Mouse (Mus musculus) gastrocnemius, postnatal 25 days (tissue): Measurements from ENCODE around the gene Myh7. TPM values are rescaled to one million over a fixed set of nuclear protein-coding genes. Genes with fewer than 3 reads are reported as not detected.

Experiments used
- DNase-seq: peaks from one replicate; pipeline ENCODE4 v3.0.0; 2022
- total RNA-seq, 2 experiments: library from RNA; stranded (reverse); gene quantifications; 1 replicate in 1 of 2; 2 replicates in 1 of 2; pipeline ENCODE4 v1.2.3; 2021

Myh7 gene
- total RNA-seq, 2 experiments from 2014 or later, result 192 to 1,011 TPM

DNA sequence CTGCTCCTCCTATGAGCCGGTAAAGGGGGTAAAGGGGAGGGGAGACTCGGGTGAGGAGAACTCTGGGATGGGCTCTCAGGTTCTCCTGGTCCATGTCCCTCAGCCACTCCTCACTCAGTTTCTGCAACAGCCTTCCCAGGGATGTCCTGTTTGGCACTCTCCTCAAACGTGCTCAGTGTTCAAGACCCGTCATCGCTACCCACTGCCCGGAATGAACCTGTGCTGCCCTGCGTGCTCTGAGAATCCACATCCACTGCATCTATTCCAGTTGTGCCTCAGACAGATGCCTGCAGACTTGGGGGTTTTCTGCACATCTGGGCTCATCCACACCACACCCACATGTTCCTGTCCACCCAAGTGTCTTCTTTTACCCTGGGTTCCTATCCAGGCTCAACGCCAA lies 51.9 kb downstream of the Myh7 start:
- DNase-seq, result no peak

DNA sequence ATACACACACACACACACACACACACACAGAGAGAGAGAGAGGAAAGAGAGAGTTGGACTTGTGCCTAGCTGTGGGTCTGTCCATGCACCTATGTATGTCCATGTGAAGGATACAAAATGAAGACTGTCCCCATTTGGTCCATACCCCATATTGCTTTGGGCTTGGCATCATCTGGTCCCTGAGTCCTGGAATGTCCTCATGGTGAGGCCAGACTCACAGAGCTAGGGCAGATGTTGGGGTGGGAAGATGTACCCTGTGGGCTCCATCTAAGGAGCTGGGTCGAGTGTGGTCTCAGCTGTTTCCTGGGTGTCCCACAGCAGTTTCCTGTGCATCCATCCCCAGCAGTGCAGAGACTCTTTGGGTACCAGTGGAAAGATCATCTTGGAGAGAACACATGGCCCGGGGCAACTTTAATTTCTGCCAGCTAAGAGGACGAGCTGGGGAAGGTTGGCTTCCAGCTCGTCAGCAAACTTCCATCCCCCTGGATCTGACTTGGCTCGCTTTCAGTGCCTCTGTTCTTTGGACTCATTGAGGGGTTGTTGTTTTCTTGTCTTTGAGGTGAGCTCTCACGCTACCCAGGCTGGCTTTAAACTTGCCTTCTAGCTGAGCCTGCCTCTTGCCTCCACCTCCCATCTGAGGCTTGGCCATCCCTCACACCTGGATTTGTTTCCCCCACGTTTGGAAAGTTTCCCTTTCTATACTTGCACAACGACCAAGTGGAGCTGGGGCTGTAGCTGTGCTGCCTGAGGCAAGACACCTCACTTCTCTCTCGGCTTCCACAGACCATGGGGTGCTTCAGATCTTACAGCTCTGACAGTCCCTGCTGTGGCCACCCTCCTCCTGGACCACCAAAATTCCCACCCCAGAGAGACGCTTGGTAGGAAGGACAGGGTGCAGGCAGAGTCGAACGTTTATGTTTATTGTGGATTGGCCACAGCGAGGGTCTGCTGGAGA lies 53.1 kb downstream of the Myh7 start:
- DNase-seq, result no peak

- DNase-seq, result no peak
Observed at GRCm38 (mm10) chr14:54940176-54940530, 54.3 kb downstream of the Myh7 start.

- peak; percentile 50 for DNase-seq
Observed at GRCm38 (mm10) chr14:54939434-54940175, 54.8 kb downstream of the Myh7 start.

DNA sequence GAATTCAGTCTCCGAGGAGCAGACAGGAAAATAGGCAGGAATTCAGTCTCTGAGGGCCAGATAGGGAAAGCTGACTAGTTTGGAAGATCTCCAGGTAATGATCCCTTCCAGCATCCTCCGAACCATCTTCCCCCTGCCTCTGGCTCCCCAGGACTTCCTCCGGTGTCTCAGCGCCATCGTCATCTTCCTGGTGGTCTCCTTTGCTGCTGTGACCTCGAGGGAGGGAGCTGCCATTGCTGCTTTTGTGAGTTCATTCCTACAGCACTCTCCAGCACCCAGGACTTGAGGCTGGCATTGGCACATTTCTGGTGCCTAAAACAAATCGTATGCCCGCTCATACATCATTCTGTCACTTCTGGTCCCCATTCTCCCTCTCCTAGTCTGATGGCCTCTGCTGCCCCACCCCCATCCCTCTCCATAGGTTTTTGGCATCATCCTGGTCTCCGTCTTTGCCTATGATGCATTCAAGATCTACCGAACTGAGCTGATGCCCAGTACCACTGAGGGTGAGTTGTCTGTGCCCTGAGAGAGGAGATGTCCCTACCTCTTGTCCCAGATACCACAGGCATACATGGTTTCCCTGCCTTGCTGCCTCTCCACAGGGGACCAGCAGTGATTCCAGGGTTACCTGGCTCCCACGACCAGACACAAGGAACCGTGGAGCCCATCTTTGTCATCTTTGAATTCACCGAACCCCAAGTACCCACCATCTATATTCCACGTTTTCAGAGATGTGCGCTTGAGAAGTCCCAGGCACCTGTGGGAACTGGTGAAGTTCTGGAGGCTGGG lies 55.8 kb downstream of the Myh7 start:
- no peak for DNase-seq

- DNase-seq, result no peak
Observed at GRCm38 (mm10) chr14:54937361-54938182, 56.9 kb downstream of the Myh7 start.

DNA sequence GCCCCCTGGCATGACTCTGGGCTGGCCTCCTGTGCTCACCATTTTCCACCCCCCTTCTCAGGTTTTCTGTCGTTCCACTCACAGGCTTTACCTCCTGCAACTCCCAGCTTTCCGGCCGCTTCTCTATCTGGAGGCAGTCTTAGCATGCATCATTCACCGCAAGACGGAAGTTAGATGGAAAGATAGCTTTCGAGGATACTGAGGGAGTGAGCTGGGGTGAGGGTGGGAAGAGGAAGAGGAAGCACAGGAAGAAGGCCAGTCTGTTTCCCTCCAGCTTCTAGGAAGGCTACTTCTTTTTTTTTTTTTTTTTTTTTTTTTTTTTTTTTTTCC lies 57.6 kb downstream of the Myh7 start:
- DNase-seq, result no peak

- DNase-seq, result no peak
Observed at GRCm38 (mm10) chr14:54935904-54936830, 58.3 kb downstream of the Myh7 start, which contains the start of gene Cmtm5. Gene Cmtm5 (plus strand): TSS chr14:54936261.

DNA sequence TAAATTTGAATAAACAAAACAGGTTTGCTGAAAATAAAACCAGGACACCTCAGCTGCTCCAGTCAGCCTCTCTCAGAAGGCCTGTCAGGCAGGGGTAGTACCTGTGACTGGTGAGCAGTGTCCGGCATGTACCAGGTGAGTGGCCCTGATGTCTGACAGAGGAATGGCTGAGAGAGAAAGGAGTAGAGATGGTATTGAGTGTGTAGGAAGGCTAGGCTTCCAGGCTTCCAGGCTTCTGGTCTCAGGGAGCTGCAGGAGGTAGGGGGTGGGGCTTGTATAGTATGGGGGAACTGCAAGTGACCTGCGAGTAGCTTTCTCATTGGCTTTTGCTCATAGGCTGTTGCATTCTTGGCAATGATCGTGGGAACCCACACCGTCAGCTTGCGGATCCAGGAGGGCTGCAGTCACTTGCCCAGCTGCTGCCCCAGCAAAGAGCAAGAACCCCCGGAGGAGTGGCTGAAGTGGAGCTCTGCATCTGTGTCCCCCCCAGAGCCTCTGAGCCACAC lies 61.7 kb downstream of the Myh7 start, which contains the start of gene Il25:
Gene Il25 (plus strand): TSS at position 51 of the 506 bp plus-strand sequence.
- DNase-seq, result no peak

DNA sequence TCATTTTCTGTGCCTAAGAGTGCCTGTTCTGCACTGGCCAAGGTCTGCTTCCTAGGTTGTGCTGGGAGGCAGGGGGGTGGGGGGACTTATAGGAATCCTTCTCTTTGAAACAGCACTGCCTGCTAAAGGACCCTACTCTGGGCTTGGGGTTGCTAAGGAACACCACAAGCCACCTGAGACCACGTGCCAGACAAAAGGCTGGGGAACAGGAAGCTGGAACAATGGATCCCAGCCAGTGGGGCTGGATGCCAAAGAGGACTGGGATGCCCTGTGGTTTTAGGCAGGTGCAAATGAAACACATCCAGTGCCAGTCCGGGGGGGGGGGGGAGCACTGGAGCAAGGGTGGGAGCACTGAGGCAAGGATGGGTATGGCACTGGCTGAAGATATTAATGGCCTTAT lies 64.0 kb downstream of the Myh7 start:
- DNase-seq, result no peak

GRCm38 (mm10) chr14:54929801-54930200 lies 64.6 kb downstream of the Myh7 start:
- no peak for DNase-seq

DNA sequence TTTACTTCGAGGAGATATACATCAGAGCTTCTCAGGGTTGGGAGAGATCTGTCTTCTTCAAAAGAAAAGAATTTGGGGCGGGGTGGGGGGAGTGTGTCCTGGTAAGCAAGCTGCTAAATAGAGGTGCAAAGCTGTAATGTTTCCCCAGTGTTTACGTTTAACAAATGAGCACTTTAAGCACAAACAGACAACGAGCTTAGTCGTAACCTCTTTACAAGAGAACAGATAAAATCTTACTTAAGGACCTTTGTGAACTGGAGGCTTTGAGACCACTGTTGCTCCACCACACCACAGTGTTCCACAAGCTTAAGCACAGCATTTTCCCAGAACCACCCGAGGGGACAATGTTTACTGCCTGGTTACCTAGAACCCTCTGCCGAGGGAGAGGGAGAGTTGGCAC lies 67.1 kb downstream of the Myh7 start:
- no peak for DNase-seq

DNA sequence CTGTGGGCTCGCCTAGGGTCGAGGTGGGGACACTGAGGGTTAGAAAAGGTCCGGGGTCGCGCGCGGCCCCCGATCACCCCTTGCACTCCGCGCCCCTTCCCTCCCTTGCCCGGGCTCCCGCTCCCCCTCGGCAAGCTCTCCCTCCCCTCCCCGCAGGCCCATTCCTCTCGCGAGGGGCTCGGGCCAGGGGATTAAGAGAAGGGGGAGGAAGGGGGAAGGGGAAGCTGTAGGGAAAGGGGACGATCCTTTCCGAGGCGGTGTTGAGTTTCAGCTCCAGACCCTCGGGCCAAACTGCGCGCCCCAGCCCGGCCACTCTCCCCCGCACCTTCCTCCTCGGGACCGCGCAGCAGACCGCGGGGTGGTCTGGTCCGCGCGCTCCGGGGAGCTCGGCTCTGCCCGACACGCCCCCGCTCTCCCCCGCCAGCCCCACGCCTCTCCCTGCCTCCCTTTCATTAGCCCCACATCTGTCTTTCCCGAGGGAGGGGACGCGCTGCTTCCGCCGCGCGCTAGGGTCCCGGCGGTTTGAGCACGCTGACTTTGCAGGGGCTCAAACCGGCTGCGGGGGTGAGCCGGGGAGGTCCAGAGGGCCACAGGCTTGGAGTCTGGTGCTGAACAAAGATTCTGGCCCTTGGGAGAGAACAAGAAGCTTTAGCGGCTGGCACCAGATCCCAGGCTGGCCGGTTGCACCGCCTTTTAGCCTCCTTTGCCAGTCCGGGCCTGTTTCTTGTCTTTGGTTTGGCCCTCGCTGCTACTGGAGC lies 67.8 kb downstream of the Myh7 start:
- DNase-seq, result peak; percentile 64

DNA sequence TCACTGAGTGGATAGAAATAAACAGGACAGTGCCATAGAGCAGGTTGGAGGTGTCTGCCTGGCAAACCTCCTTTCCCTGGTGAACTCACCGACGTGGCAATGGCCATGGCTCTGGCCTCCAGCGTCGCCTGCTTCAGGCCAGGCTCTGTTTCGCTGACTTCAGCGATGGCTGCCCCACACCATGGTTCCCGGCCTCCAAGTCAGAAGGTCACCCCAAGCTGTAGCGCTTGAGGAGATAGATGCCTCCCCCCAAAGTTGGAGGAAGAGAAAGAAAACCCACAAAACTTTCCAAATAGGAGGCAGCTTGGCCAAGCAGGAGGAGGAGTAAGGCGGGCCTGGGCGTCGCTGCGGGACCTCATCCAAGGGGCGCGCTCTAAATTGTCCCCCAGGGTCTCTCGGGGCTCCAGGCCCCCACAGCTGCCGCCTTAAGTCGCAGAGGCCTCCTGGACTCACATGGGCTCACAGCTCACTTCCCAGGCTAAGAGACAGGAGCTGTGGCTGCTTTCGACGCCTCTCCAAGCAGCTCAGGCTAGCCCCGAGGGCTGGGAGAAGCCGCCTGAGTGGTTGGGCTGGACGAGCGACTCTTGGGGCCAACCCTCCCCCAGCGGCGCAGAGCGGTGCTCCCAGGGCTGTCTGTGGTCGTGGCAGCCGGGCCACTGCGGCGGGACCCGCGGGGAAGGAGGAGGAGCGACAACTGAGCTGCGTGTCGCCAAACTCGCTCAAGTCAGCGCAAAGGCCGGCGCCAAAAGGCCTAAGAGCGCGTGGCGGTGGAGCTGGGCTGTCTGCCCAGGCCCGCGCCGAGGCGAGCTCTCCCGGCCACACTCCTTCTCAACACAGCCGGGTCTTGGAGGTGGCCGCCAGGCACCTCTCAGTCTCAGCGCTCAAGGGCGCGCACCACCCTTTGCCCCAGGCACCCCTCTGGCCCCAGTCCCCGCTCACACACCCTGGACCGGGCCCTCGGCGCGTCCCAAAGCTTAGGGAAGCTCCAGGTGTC lies 68.8 kb downstream of the Myh7 start, which contains the start of gene Efs:
Gene Efs (minus strand): TSS at position 778 of the 994 bp plus-strand sequence.
- peak; percentile 70 for DNase-seq

DNA sequence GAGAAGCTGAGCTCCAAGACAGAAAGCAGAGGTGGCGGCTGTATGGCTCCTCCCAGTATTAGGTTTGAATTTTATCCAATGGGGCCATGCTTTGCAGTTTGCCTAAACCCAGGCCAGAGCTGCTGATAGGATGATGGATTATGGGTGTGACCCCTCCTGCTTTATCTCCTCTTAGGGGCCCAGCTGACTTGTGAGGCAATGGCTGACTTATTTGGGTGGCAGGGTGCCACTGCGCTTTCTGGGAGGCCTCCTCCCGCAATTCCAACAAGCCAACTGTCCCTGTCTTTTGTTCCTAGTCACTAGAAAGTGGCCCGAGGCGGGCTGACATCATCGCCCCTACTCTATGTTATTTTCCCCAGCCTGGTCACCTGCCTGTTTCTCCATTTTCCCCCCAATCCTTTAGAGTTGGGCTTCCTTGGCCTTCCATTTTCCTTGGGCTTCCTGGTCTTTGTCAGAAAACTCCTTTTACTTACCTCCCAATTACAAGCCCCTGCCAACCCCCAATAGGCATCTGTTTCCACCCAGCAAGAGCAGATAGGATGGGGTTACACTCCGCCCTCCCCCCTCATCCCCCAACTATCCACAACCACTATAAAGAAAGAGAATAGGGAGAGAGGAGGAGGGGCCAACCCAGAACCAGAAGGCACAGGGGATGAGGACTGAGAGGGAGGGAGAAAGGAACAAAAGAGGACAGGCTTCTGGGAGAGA lies 69.6 kb downstream of the Myh7 start:
- DNase-seq, result peak; percentile 66
